Mouse (Mus musculus) heart, postnatal 4 days (tissue): ENCODE data around the gene Mpp2. TPM values are rescaled to one million over a fixed set of nuclear protein-coding genes. Genes with fewer than 3 reads are reported as not detected.

ENCODE experiments used
- total RNA-seq, 2 experiments: library from RNA; stranded (reverse); gene quantifications; 2 replicates each; pipeline ENCODE4 v1.2.3; 2021

The Mpp2 gene
- total RNA-seq, 2 experiments from 2014 or later = 6.1 to 7.3 TPM

Other genes with a start within 250 kb of the Mpp2 start
- 10 to 100 TPM; 17.3 to 19.1 TPM for gene Meox1, start 194.1 kb downstream of the Mpp2 start, total RNA-seq
- 1 to 10 TPM; 7.5 to 8.2 TPM for gene Sost, start 121.5 kb downstream of the Mpp2 start, total RNA-seq
- gene Cfap97d1, start 104.2 kb downstream of the Mpp2 start, total RNA-seq = not detected
- 100 to 1,000 TPM; 149 to 162 TPM for gene Dusp3, start 101.5 kb downstream of the Mpp2 start, total RNA-seq
- 1 to 10 TPM; 6.2 to 7.4 TPM for gene Mpp3, start 60.1 kb downstream of the Mpp2 start, total RNA-seq
- gene Cd300lg, start 47.0 kb downstream of the Mpp2 start, total RNA-seq = 10 to 100 TPM; 32.3 to 36.2 TPM
- not detected for gene Ppy, start 12.8 kb upstream of the Mpp2 start, total RNA-seq
- gene Pyy, start 19.3 kb upstream of the Mpp2 start, total RNA-seq = not detected
- not detected for gene Nags, start 57.0 kb upstream of the Mpp2 start, total RNA-seq
- gene Tmem101, start 67.9 kb upstream of the Mpp2 start, total RNA-seq = 10 to 100 TPM; 15.0 to 15.4 TPM
- 10 to 100 TPM; 71.3 to 75.3 TPM for gene Lsm12, start 96.8 kb upstream of the Mpp2 start, total RNA-seq
- 10 to 100 TPM; 29.9 to 32.6 TPM for gene G6pc3, start 101.1 kb upstream of the Mpp2 start, total RNA-seq
- 10 to 100 TPM; 90.7 to 91.4 TPM for gene Hdac5, start 141.7 kb upstream of the Mpp2 start, total RNA-seq
- 1 to 10 TPM; 5.3 TPM for gene BC030867, start 160.4 kb upstream of the Mpp2 start, total RNA-seq
- under 1 TPM; 0.33 to 0.41 TPM for gene Asb16, start 180.2 kb upstream of the Mpp2 start, total RNA-seq
- gene Tmub2, start 196.4 kb upstream of the Mpp2 start, total RNA-seq = 10 to 100 TPM; 26.6 to 27.7 TPM
- 10 to 100 TPM; 36.8 to 39.4 TPM for gene Atxn7l3, start 208.1 kb upstream of the Mpp2 start, total RNA-seq
- gene Ubtf, start 231.2 kb upstream of the Mpp2 start, total RNA-seq = 10 to 100 TPM; 81.9 to 89.3 TPM